Mouse (Mus musculus) embryonic fibroblast, embryonic 13.5 days (primary cell): ENCODE results near the gene Ntng1. TPM values are rescaled to one million over a fixed set of nuclear protein-coding genes. Genes with fewer than 3 reads are reported as not detected.

Experiments used
- H3K27ac ChIP-seq: 2 replicates; pipeline ENCODE4 v1.5.1; 2012; ENCODE audit warnings: low read length, control low read depth, inconsistent platforms; ENCODE audit not compliant: insufficient read depth
- H3K4me1 ChIP-seq: 2 replicates; pipeline ENCODE4 v1.6.1; 2011; ENCODE audit warnings: low read length; ENCODE audit not compliant: control insufficient read depth, insufficient read depth
- H3K4me3 ChIP-seq: 2 replicates; pipeline ENCODE4 v1.5.1; 2011; ENCODE audit warnings: mild to moderate bottlenecking, control low read depth, low read length; ENCODE audit not compliant: insufficient read depth
- CTCF ChIP-seq: IDR thresholded peaks from 2 replicates; pipeline ENCODE4 v1.5.1; 2011; ENCODE audit warnings: mild to moderate bottlenecking, control low read depth, low read length, moderate library complexity, borderline replicate concordance; ENCODE audit not compliant: insufficient read depth
- POLR2A ChIP-seq: IDR thresholded peaks from 2 replicates; pipeline ENCODE4 v1.6.1; 2011; ENCODE audit warnings: low read depth, mild to moderate bottlenecking, control low read depth, low read length, moderate library complexity
- polyA plus RNA-seq: library from polyadenylated mRNA; stranded (reverse); fragments of >200 nt; gene quantifications from 2 replicates; pipeline ENCODE4 v1.2.4, GENCODE M21; 2011; ENCODE audit warnings: low read depth; ENCODE audit not compliant: missing spikeins, insufficient read length

Gene Ntng1
- polyA plus RNA-seq, 1 experiment, result 1.3 TPM

DNA sequence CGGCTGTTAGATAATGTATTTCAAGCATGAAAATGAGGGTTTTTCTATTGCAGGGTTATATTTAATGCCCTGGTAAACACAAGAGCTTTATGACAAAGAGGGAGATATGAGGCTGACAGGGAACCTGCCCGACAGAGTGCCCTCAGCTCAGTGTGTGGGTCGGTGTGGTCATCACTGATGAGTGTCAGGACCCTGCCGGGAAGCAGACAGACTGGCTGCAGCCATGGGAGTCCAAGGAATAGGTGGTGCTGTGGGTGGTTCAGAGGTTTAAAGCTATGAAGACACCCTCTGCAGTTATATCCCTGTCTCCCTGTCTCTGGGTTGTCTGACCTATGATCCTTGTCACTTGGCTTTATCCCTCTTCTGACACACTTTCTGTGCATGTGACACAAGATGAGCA lies 258.1 kb downstream of the Ntng1 start:
- Histone ChIP-seq H3K27ac (no peak overlapping the region), H3K4me1 (no peaks in the 10 kb centered on the region), H3K4me3 (no peak overlapping the region)
- TF ChIP-seq POLR2A, result no peak
- no peak for TF ChIP-seq CTCF

DNA sequence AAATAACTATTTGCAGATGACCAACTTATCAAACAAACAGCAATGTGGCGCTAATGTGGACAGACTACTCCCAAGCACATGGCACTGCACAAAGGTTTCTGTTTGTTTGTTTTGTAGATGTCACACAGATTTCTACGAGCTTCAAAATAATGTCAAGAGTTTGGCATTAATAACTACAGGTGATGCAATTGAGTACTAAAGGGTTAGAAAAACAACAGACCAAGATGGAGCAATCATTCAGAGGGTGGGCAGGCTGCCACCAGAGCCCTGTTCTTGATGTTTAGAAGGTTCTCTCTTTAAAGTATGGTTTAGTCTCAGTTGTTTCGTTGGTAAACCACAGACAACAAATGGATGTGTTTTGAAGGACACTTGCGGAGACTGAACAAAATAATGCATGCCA lies 264.8 kb downstream of the Ntng1 start:
- H3K4me3 ChIP-seq, result no peak overlapping the region
- H3K27ac ChIP-seq, result no peak overlapping the region
- TF ChIP-seq POLR2A (no peak), CTCF (no peak)
- H3K4me1 ChIP-seq, result no peaks in the 10 kb centered on the region

DNA sequence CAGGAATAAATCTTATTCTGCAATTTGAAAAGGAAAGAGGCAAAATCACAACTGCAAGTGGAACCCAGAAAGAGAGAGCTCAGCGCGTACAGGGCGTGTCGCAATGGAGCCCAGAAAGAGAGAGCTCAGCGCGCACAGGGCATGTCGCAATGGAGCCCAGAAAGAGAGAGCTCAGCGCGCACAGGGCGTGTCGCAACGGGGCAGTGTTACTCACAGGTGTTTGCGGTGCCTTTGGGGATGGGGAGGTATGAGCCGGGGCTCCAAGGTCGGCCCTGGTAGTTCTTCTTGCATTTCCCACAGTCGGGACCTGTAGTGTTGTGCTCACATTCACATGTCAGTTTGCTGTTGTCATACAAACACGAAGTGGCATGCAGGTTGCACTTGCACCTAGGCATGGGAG lies 271.8 kb downstream of the Ntng1 start:
- H3K27ac ChIP-seq, result no peak overlapping the region
- no peak overlapping the region for H3K4me3 ChIP-seq
- TF ChIP-seq CTCF (no peak), POLR2A (no peak)
- no peaks in the 10 kb centered on the region for H3K4me1 ChIP-seq

DNA sequence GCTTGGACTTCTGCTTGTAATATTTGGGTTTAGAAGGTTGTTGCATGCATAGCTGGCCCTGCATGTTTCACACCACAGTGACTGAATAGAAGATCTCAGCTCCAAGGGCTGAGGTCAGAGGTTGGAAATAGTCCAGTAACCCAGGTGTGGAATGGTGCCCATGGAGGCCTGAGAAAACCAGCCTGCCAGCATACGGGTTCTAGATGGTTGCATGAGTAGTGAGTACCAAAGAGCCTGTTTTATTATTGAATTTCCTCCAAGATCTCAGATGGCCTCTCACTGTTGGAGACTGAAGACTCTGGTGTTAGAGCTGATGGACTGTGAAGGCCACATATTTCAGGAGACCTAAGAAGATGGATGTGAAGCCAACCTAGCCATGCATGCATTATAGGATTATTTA lies 285.5 kb downstream of the Ntng1 start:
- H3K4me1 ChIP-seq, result no peaks in the 10 kb centered on the region
- no peak overlapping the region for H3K27ac ChIP-seq
- H3K4me3 ChIP-seq, result no peak overlapping the region
- TF ChIP-seq CTCF (no peak), POLR2A (no peak)

DNA sequence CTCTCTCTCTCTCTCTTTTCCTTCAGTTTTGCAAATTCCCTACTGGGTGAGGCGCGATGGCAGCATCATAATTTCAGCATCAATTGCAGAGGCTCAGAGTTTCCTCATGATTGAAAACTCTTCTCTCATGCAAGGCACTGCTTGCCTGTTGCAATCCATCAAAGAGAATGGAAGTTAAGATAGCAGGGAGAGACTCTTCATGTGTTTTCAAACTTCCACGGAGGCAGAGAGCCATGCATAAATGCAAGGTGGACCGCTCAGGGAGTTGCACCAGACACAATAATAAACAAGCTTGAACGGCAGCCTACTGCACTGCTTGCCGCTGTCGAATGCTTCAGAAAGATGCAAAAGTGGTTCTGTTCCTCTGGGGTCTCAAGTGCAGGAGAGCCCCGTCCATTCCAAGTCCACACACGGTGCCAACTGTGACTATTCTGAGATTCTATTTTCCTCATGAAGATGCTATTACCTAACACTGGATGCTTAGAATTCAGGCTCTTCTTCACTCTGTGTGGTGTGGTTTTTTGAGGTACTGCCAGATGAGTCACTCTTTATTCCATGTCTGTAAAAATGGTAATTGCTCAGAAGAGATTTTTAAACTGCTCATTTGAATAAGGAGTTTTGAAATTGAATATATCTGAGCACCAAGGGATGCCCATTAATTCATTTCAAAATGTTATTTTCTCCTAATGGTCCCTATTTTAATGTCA lies 289.2 kb downstream of the Ntng1 start:
- Histone ChIP-seq H3K27ac (no peak overlapping the region), H3K4me3 (no peak overlapping the region), H3K4me1 (no peaks in the 10 kb centered on the region)
- TF ChIP-seq POLR2A (no peak), CTCF (no peak)

DNA sequence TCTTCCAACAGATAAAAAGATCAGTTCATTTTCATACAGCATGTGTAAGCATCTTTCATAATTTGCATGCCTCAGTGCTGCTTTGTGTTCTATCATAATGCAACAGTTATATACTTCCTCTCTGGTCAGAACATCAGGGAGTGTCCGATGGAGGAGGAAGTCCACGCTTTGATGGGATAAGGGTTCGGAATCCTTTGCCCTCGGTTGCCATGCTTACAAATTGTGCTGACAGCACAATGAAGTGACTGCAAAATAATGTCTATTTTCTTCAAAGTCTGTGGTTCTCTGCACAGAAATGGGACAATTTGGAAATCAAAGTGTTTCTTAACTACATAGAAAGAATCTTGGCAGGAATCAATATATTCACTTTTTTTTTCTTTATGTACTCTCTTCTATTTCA lies 297.2 kb downstream of the Ntng1 start:
- Histone ChIP-seq H3K4me1 (no peaks in the 10 kb centered on the region), H3K4me3 (no peak overlapping the region), H3K27ac (no peak overlapping the region)
- TF ChIP-seq POLR2A (no peak), CTCF (no peak)

DNA sequence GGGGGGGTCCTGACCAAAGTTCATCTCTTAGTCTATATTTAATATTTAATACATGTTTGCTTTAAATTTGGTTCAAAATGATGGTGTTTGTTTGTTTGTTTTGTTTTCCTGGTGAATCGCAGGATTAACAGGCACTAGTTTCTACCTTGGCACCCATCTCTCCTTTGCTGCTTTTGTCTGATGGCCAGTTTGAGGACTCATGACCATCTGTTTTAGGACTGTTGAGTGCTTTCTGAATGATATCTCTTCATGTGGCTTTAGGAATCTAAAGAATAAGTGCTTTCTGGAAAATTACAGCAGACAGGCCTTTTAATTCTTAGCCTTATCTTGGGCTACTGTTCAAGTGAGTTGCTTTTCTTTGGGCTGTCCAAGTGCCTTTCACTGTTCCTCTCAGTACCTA lies 318.0 kb downstream of the Ntng1 start:
- no peak overlapping the region for H3K27ac ChIP-seq
- H3K4me1 ChIP-seq, result no peaks in the 10 kb centered on the region
- no peak overlapping the region for H3K4me3 ChIP-seq
- no peak for TF ChIP-seq CTCF
- no peak for TF ChIP-seq POLR2A

DNA sequence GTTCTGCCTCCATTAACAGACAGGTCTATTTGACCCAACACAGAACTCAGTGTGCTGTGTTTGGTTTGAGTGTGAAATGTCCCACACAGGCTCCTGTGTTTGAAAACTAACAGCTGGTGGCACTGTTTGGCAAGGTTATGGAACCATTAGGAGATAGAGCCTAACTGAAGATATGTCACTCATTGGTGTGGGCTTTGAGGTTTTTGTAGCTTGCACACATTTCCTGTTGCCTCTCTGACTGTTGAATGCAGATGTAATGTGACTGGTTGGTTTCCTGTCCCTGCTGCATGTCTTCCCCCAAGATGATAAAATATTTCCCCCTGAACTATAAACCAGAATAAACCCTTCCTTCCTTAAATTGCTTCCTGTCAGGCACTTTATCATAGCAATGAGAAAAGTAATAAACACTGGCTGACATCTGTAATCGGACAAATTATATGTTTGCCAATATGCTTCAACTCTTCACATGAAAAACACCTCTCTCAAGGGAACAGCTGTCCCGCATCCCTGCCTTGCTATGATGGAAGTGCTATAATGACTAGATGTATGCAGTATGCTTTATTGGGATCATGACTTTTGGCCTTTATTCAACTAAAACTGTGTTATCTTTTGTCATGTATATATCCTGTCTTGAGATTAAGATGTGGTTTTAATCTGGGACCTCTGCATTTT lies 320.9 kb downstream of the Ntng1 start:
- TF ChIP-seq POLR2A (no peak), CTCF (no peak)
- Histone ChIP-seq H3K27ac (no peak overlapping the region), H3K4me1 (no peaks in the 10 kb centered on the region), H3K4me3 (no peak overlapping the region)

DNA sequence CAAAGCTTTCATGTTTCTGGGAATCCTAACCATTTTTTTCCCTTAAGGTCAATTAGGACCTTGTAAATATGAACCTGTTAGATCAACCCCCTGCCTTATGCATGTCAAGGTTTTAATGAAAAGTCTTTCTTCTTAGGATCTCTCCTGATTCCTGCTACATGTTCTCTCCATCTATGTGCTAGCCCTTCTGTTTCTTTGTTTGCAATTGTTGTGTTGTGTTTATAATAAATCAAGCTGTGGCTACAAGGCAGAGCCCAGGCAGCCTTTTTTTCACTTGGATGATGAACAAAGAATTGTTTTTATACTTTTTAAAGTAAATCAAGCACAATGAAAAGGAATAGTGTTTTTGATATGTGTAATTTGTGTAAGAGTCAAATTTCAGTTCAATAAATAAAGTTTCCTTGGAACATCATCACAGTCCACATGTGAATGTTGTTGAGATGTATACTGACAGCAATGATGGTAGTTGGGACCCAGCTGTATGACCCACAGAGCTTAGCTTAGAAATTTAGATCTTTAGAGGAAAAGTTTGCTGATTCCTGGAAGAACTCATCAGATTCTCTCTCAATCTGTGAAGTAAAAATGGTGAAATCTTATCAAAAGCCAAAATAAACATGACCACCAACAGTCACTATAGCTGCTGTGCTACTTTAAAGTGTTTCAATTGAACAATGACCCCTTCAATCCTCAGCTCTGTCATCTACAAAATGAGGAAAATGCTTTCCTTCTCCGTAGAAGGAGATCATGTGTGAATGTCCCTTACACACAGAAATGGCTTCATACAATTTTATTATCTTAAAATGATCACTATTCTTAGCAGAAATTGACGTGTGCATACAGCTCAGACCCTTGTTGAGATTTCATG lies 324.8 kb downstream of the Ntng1 start:
- TF ChIP-seq CTCF, result no peak
- no peak for TF ChIP-seq POLR2A
- Histone ChIP-seq H3K27ac (no peak overlapping the region), H3K4me1 (no peaks in the 10 kb centered on the region), H3K4me3 (no peak overlapping the region)

DNA sequence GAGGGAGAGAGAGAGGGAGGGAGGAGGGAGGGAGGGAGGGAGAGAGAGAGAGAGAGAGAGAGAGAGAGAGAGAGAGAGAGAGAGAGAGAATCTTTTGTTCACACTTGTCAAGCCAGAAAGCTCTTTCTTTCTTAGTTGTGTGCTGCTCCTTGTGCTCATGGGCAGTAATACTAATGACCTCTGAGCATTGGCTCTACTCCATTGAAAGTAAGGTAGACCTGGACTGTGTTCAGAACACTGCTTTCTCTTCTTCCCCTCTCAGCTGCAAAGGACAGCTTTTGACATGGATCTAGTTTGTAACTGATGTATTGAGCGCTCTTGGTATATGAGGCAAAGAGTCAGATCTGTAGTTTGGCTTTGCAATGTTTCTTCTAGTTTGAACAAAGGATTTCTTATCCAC lies 334.7 kb downstream of the Ntng1 start:
- Histone ChIP-seq H3K4me1 (no peaks in the 10 kb centered on the region; the same call in 1 of the 2 replicates), H3K27ac (no peak overlapping the region), H3K4me3 (no peak overlapping the region)
- no peak for TF ChIP-seq CTCF
- no peak for TF ChIP-seq POLR2A
